Mouse (Mus musculus): ENCODE results near the gene Plk5.
A peak's percentile ranks its signal among the peaks of the same experiment; 100 is the strongest.

The Plk5 gene

DNA sequence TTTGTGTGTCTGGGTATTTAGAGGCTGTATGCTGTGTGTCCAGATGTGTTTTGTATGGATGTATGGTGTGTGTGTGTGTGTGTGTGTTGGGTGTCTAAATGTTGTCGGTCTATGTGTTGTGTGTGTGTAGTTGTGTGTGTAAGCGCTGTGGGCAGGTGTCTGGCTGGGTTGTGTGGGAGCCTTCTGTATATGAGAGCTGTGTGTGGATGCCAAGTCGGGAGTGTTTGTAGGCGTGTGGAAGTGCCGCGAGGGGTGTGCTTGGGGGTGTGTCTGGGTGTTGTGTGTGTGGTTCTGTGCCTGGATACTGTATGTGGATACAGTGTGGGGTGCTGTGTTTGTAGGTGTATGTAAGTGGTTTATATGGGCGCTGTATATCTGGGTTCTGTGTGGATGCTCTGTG lies 1.1 kb downstream of the Plk5 start:
- DNase-seq (ENCODE audit: inconsistent ontology term) = no peak

DNA sequence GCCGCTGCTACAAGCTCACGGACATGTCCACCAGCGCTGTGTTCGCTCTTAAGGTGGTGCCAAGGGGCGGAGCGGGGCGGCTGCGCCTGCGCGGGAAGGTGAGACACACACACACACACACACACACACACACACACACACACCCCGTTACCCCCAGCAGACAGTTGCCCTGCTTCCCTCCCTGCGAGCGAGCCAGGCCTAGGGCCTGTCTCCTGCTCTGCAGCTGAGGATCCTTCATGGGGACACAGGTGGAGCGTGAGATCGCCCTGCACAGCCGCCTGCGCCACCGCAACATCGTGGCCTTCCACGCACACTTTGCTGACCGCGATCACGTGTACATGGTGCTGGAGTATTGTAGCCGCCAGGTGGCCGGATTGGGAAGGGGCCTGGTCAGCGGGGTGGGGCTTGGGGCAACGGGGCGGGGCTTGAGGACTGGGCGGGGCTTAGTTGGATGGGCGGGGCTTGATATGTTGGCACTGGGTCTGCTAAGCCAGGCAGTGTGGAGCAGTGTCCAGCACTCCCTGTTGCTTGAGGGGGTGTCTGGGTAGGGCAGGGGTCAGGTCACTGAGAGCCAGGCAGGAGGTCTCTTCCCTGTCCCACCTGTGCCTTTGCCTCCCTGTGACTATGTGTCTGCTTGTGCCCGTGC lies 1.9 kb downstream of the Plk5 start:
- peak; percentile 28 for DNase-seq (ENCODE audit: inconsistent ontology term)

DNA sequence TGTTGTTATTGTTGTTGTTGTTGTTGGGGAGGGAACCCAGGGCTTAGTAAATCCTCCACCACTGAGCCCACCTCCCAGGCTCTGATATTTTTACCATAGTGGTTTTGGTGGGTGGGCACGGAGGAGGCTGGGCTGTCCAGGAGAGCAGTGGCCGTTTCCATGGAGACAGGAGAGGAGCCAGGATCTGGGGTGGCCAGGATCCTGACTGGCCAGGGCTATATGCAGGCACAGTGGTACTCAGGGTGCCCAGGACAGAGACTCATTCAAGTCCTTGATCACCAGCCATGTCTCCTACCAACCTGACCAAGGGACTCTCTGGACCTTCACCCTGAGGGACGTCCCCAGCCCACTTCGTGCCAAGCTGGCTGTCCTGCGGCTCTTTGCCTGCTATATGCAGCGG lies 7.5 kb downstream of the Plk5 start:
- DNase-seq (ENCODE audit: inconsistent ontology term) = no peak

DNA sequence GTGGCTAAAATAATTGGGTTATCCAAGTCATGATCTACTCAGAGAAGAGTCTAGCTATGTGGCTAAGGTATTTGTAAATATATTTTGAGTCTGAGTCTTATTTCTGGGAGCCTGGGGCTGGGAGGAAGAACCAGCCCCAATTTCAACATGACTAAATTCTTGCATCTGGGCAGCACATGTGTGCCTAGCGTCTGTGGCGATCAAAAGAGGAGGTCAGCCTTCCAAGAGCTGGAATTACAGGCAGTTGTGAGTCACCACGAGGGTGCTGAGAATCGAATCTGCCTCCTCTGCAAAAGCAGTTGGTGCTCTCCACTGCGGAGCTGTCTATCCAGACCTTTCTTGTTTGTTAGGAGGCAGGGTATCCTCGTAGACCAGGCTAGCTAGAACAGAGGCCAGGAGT lies 9.5 kb downstream of the Plk5 start:
- no peak for DNase-seq (ENCODE audit: inconsistent ontology term)

DNA sequence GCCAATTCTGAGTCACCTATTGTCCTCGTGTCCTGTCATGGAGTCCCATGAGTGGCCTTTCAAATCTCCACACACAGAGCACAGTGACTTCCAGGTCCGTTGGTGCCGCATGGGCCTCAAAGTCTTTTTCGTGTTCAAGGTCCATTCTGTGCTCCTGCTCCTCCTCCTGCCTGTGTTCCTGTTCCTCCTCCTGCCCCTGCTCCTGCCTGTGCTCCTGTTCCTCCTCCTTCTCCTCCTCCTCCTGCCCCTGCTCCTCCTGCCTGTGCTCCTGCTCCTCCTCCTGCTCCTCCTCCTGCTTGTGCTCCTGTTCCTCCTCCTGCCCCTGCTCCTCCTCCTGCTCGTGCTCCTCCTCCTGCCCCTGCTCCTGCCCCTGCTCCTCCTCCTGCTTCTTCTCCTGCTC lies 11.7 kb downstream of the Plk5 start:
- no peak for DNase-seq (ENCODE audit: inconsistent ontology term)

DNA sequence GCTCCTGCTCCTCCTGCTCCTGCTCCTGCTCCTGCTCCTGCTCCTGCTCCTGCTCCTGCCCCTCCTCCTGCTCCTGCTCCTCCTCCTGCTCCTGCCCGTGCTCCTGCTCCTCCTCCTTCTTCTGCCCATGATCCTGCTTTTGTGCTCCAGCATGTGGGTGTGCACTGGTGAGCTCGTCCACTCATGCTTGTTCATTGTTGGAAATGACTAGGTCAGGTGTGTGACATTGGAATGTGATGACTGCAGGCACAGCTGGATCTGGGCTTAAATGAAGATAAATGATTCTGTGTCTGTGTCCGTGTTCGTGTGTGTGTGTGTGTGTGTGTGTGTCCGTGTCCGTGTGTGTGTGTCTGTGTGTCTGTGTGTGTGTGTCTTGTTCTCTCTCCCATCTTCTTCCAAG lies 12.1 kb downstream of the Plk5 start:
- no peak for DNase-seq (ENCODE audit: inconsistent ontology term)

DNA sequence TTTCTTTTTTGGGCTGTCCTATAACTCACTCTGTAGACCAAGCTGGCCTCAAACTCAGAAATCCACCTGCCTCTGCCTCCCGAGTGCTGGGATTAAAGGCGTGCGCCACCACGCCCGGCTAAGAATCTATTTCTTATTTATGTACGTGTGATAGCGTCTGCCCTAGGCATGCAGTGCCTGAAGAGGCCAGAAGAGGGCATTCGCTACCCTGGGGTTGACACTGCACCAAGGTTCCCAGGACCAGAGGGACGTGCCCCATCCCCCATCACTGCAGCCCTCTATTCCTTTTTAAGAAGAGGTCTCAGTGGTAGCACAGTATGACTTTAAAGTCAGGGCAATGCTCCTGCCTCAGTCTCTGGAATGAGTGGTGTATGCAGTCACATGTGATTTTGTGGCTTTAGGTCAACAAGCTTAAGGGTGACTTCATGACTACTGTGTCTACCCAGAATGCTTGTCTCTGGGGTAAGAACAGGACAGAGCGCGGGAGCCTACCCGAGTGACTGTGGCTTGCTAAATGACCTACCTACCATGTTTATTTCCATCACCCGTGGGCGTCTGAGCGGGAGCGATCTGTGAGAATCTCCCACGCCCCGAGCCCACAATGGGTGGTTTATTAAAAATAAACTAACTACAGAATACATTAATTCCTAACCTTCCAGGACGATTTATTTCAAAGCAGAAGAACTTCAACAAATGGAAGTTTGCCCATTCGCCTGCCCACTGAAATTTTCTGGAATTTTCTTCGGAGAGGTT lies 13.9 kb downstream of the Plk5 start:
- no peak for DNase-seq (ENCODE audit: inconsistent ontology term)

DNA sequence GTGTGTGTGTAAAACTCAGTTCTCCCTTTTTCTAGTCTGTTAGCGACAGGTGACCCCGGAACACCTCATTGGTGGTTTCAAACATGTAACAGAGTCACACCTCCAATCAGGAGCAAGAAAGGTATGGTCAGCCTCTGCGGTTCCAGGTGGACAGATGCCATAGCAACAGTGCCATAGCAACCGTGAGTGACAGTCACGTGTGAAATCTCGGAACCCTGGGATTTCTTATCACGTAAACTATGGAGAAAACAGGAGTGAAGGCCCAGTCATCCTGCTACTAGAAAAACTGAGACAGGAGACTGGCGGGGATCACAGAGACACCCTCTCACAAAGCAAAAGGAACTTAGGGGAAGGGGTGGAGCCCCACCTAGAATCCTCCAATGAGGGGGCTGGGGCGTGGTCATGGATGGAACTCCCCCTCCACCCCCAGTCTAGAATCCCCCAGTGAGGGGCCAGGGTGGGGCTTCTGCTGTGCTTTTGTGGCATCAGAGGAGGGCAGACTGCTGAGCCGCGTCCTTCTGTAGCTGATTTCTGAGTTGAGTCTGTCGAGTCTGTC lies 15.2 kb downstream of the Plk5 start:
- DNase-seq (ENCODE audit: inconsistent ontology term) = peak; percentile 70

DNA sequence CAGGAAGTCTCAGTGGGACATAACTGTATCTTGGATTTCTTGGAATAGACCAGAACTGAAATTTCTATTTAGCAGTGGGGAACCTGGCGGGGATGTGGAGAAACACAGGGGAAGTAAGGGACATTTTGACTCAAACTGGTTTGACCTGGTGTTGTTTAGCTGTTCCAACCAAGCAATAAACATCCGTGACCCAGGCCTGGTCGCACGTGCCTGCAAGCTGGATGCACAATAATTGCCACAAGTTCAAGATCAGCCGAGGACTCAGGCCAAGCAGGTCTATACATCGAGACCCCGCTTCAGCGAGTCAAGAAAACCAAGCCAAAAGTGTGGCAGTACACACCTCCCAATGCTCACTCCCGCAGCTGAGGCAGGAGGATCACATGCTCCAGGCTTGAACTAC lies 15.7 kb downstream of the Plk5 start:
- DNase-seq (ENCODE audit: inconsistent ontology term) = no peak

DNA sequence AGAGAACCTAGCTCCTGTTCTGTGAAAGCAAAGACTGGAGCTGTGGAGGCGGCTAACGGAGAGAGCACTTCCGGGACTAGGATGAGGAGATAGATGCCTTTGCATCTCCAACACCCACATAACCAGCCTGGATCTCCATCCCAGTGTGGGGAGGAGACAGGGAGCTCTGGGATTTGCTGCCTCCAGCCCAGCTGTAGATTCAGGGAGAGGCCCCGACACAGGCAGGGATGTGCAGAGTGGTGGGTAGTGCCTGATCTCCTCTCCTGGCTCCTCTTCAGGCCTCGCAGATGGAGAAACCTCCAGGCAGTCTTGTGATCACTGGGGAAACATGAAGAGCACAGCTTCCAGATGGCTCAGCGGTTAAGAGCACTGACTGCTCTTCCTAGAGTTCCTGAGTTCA lies 16.4 kb downstream of the Plk5 start:
- DNase-seq (ENCODE audit: inconsistent ontology term) = no peak

DNA sequence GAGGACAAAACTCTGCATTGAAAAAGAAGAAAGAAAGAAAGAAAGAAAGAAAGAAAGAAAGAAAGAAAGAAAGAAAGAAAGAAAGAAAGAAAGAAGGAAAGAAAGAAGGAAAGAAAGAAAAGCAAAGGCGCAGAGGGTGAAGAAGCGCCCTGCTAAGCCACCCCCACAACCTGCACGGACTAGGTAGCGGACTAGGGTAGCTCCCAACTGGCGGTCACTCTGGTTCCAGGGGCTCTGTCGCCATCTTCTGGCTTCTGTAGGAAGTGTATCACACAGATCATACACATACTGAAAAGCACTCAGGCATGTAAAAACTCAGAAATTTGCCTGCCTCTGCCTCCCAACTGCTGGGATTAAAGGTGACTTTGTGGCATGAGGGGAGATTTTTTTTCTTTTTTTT lies 17.8 kb downstream of the Plk5 start:
- no peak for DNase-seq (ENCODE audit: inconsistent ontology term)

DNA sequence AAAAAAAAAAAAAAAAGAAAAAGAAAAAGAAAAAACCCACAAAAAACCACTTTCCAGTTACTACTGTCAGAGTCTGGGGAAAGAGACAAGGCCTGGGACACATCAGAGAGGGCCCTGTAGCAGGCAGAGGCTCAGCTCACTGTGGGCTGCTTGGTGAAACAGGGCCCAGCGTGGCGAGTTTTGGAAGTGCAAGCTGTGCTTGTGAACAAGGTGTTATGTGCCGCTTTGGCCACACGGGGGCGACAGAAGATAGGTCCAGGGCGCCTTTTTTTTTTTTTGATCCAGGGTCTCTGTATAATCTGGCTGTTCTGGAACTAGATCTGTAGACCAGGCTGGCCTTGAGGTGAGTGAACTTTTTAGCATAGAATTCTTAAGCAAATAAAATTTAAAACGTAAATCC lies 19.9 kb downstream of the Plk5 start:
- peak; percentile 75 for DNase-seq (ENCODE audit: inconsistent ontology term)

DNA sequence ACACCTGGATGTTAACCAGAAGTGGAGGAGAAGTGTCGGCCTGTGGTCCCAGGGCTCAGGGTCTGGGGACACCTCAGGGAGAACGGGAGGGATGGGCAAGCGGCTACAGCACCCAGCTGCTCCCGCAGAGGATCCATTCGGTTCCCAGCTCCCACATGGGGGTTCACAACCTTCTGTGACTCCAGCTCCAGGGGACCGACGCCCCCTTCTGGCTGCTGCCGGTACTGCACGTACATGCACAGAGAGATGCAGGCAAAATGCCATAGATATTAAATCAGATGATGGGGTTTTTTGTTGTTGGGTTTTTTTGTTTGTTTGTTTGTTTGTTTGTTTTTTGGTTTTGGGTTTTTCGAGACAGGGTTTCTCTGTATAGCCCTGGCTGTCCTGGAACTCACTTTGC lies 21.5 kb downstream of the Plk5 start:
- DNase-seq (ENCODE audit: inconsistent ontology term) = no peak

DNA sequence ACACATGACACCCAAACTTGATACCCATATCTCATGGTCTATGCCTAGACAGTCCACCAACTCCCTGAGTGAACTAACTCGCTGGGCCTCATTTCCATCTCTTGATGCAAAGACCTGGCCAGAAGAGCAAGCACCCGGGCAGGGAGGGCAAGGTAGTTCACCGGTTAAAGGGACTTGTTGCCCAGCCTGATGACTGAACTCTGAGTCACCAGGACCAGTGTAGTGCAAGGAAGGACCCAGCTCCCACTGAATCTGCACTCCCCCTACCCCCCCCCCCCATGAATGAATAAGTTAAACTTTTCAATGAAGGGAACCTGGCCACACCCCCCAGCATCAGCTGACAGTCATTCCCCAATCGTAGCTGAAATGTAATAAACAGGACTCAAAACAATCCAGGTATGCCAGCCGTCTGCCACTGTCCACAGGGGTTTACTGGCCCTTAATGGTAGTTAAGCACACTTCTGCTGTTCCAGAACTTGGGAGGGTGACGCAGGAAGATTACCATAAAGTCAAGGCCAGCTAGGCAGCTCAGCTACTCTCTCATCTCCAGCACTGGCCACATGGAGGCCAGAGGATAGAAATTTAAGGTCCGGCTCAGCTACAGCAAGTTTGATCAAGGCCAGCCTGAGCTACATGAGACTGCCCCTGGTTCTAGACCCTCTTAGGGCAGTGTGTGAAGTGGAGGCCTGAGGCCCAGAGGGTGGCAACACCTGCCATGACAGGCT lies 26.5 kb downstream of the Plk5 start:
- DNase-seq (ENCODE audit: inconsistent ontology term) = no peak

DNA sequence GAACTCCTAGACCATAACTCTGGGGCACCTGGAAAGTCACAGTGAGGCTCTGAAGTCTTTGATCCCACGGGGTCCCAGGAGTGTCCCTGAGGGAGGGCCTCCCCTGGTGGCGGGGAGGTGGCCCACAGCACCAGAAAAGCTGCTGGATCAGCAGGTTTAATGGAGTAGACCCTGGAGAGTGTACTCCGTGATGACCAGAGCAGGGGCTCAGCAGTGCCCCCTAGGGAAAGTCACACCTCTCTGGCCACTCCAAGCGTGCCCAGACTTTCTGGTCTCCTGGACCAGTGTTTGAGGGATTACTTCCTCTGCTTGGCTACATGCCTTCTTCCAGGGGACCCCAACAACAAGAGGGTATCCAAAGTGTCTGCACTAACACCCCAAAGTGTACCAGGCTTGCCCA lies 27.2 kb downstream of the Plk5 start:
- no peak for DNase-seq (ENCODE audit: inconsistent ontology term)

DNA sequence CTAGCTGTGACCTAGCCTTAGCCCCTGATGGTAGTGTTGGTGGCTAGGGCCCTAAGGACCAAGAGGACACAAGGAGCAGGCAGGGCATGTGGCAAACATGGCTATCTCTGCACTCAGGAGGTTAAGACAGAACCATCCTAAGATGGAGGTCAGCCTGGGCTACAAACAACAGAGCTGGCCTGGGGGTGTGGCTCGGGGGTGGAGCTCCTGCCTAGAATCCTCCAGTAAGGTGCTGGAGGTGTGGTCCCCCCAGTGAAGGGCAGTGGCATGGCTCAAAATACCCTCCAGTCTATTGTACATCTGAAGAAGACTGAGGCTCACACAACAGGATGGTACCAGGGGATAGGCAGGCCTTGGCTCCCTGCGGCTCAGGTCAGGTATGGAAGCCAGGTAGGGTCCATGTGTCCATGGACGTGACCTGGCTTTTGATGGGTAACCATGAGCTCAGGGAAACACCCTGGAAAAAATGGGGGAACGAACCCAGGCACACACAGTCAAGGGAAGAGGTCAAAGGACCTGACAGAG lies 27.9 kb downstream of the Plk5 start:
- DNase-seq (ENCODE audit: inconsistent ontology term) = no peak

DNA sequence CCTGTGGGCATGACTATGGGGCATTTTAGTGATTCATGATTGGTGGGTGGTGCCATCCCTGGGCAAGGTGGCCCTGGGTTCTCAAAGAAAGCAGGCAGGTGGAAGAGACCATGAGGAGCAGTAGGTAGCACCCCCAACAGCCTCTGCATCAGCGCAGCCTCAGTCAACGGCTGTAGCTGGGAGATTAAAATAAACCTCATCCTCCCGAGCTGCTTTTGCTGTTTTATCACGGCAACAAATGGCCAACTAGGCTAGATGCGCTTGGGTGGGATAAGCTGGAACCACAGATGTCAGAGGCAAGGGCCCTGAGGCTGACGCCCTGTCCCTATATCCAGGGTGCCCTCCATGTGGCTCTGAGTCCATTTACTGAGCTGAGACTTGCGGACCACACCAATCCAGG lies 28.4 kb downstream of the Plk5 start:
- DNase-seq (ENCODE audit: inconsistent ontology term) = no peak

DNA sequence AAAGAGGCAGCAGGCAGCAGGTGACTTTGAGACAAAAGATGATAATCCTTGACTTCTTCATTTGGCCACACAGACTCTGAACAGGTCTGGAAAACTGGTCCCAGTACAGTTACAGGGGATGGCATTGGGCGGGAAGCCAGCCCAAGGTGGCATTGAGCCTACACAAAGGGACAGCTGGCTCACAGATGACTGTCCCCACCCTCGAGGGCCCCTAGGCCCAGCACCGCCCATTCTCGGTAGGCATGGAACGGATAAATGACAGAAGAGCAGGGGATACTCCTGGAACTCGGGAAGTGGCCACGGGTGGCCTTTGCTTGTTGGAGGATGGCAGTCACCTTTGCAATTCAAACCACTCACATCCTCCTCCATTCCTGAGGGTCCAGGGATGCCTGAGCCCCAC lies 29.1 kb downstream of the Plk5 start:
- DNase-seq (ENCODE audit: inconsistent ontology term) = no peak

DNA sequence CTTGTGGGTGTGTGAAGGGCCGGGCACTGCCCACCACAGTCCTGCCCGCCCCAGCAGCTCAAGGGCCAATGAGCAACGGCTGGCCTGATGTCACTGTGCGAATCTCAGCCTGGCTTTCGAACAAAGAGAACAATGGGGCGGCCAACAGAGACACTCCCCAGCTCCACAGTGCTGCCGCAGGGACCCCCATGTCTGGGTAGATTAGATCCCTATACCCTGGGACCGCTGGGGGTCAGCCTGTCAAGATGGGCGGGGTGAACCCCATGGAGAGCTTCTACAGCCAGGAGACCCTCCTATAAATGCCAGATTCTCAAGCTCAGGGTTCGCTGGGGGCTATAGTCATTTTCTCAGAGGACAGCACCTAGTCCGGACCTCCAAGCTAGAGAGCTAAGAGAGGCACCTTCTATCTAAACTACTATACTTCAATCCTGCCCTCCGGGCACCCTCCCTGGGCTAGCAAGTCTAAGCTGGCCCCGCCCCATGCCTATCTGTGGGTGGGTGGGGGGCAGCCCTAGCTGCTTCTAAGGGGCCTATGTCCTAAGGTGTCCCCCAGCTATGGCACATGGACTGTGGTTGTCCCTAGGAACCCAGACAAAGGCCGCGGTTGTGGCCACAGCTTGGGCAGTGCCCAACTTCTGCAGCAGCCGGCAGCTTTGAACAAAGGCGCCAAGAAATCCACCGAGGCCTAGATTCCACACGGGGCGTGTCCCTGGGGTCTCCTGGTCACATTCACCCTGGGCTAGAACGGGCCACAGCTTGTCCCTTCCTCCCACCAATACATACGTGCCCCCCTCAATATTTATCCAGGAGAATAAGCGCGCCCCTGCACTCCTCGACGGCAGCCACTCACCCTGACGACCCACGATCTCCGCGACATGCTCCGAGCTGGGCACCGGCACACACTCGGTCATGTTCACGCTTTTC lies 29.8 kb downstream of the Plk5 start:
- peak; percentile 75 for DNase-seq (ENCODE audit: inconsistent ontology term)

DNA sequence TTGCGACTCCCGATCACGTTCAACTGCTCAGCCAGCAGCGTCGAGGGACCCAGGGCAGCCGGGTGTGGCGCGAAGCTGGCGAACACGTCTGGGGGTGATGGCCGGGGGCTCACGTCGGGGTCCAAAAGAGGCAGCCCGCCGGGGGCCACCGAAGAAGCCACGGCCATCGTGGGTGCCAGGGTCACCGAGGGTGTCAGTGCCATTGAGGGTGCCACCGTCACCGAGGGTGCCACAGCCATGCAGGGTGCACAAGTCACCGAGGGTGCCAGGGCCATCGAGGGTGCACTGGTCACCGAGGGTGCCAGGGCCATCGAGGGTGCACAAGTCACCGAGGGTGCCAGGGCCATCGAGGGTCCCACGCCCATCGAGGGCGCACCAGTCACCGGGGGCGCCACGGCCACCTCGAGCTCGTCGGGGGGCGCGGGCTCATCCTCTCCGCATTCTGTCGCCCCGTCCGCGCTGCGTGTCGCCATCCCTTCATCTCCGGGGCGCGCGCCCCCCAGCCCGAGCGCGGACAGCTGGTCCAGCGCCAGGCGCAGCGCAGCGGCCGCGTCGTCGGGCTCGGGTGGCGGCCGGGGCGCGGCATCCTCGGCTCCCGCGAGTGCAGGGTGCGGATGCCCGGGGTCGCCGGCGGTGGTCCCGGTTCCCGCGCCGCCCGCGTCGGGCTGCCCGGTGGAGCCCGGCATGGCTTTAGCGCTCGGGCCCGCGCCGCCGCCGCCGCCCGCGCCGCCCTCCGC lies 30.6 kb downstream of the Plk5 start:
- peak; percentile 33 for DNase-seq (ENCODE audit: inconsistent ontology term)

DNA sequence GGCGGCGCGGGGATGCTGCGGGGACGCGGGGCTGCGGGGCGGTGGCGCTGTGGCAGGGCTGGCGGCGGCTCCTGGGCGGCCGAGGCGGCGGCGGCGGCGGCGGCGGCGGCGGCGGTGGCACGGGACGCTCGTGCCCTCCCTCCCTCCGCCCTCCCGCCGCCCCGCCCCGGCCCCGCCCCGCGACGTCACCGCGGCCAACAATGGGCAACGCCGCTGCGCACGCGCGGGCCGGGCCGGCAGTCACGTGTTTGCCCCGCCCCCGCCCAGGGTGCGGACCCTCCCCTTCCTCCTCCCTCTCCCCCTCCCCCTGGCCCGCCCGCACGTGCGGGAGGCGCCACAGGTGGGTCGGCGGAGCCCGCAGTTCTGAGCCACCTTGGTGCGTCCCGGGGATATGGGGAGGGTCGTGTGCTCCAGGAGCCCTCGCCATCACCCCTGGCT lies 31.3 kb downstream of the Plk5 start, which contains the start of gene Mex3d:
Gene Mex3d, minus strand, starts transcription at position 138 of the 438 bp plus-strand sequence.
- peak; percentile 94 for DNase-seq (ENCODE audit: inconsistent ontology term)
